Mouse (Mus musculus): ENCODE results near the gene Ddost.

Gene Ddost

DNA sequence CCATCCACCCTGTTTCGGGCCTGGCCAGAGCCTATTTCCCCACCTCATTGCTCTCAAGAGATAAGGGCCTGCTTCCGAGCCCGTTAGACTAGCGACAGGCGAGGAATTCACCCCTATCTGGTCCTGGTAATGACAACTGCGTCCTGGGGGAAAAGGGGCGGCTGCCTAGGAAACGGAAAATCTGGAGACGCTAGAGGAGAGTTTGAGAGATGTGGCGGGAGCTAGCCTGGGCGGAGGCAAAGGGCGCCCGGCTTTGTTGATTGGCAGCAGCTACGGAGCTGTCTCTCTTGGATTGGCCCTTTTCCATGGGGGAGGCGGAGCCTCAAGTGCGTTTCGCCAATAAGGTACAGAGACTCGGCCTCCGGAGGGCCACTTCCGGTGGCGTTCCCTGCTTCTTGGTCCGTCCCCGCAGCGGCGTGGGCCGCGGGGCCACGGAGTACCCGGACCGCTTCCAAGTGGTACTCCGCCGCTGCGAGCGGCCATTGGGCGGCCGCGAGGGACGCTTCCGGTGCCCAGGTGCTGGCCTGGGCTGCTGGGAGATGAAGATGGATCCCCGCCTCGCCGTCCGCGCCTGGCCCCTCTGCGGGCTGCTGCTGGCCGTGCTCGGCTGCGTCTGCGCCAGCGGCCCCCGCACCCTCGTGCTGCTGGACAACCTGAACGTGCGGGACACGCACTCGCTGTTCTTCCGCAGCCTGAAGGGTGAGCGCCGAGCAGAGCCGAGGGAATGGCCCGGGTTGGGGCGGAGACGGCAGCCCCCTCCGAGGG lies at the start of gene Ddost:
TSS of gene Ddost (plus strand) at position 391 of the 765 bp plus-strand sequence.
- peak; percentile 99 for DNase-seq (ENCODE audit: low spot score)

DNA sequence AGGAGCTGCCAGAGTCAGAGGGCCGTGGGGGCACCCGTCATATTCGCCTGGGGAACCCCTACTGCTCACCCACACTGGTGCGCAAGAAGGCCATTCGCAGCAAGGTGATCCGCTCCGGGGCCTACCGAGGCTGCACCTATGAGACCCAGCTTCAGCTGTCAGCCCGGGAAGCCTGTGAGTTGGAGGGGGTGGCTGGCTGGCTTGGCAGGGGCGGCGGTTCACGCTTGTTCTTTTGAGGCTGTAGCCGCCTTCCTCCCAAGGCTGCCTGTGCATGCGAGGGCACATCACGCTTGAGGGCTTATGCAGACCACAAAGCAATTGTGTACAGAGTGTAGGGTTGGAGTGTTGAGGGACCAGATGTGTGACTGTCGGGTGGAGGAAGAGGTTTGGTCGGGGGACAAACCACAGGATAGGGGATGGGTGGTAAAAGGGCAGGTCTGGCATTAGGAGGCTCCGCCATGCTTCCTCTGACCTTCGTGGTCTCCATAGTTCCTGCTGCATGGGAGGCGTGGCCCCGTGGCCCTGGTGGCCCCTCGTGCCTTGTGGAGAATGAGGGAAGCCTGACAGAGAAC lies 47.3 kb upstream of the Ddost start:
- no peak for DNase-seq (ENCODE audit: low spot score)

DNA sequence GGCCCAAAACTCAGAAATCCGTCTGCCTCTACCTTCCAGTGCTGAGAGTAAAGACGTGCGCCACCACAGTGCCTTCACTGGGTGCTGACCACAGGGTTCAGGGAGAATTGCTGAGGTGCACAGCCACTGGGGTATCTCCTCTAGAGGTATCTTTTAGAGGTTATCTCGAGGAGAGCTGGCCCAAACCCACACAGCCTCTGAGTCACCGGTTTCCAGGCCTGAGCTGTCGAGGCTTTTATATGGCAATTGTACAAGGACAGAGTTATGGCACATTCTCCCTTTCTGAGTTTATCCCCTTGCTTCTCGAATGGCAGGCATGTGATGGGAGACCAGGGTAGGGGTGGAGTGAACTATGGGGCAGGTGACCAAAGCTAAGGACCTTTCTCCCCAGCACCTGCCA lies 45.9 kb upstream of the Ddost start:
- DNase-seq (ENCODE audit: low spot score) = no peak

DNA sequence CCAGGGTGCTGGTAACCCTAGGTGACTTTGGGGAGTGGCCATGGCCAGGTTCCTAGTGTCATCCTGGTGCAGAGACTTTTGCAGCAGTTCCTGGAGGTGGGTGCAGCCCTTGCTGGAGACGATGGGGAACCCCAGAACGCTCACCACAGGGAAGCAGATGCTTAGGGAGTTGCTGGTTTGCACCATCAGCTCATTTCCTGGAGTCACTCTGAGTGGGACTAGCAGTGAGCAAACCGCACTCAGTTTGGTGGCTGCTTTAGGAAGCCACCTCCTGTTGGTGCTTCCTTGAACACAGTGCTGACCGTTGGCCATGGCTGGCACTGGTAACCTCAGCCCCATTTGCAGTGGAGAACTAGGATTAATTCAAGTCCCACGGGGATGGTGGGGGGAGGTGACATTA lies 45.0 kb upstream of the Ddost start:
- no peak for DNase-seq (ENCODE audit: low spot score)

DNA sequence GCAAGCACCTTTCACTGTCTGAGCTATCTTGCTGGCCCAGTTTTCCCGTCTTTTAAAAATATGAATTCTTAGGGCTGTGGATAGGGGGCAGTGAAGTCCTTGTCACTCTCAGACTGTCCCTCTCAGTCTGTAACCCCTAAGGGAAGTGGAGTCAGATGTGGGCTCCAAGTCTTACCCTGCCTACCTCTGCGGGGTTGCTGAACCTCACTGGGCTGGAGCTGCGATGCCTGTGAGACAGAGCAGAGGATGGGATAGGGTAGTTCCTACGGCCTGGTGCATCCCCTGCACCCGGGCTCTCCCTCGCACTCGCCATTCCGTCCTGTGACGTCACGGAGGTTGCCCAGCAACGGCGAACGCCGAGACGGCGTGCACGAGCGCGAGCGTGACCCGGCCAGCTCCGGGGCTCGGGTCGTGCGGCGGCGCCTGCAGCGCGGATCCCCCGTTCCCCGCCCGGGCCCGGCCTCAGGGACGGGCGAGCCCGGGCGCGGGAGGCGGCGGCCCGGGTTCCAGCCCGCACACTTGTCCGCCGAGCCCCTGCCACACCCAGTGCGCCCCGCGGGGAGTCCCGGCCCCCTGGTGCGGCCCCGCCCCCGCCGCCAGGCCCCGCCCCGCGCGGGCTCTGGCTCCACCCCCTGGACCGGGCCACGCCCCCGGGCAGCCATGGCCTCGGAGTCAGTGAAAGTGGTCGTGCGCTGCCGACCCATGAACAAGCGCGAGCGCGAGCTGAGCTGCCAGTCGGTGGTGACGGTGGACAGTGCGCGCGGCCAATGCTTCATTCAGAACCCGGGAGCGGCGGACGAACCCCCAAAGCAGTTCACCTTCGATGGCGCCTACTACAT lies 42.5 kb upstream of the Ddost start:
- DNase-seq (ENCODE audit: low spot score) = peak; percentile 27

DNA sequence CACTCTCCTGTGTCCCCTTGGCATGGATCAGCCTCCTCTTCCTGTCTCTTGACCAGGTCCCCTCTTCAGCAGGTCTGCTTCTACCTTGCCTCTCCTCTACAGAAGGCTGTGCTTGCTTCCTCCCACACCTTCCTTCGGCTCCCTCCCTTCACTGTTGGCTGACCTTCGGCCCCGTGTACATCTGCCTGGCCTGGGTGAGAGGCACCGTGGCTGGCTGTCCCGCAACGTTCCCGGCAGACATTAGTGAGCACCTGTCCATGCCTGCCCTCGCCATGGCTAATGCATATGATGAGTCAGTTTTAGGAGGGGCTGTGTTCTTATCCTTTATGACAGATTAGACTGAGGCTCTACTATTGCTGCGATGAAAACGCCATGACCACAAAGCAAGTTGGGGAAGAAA lies 36.7 kb upstream of the Ddost start:
- no peak for DNase-seq (ENCODE audit: low spot score)

DNA sequence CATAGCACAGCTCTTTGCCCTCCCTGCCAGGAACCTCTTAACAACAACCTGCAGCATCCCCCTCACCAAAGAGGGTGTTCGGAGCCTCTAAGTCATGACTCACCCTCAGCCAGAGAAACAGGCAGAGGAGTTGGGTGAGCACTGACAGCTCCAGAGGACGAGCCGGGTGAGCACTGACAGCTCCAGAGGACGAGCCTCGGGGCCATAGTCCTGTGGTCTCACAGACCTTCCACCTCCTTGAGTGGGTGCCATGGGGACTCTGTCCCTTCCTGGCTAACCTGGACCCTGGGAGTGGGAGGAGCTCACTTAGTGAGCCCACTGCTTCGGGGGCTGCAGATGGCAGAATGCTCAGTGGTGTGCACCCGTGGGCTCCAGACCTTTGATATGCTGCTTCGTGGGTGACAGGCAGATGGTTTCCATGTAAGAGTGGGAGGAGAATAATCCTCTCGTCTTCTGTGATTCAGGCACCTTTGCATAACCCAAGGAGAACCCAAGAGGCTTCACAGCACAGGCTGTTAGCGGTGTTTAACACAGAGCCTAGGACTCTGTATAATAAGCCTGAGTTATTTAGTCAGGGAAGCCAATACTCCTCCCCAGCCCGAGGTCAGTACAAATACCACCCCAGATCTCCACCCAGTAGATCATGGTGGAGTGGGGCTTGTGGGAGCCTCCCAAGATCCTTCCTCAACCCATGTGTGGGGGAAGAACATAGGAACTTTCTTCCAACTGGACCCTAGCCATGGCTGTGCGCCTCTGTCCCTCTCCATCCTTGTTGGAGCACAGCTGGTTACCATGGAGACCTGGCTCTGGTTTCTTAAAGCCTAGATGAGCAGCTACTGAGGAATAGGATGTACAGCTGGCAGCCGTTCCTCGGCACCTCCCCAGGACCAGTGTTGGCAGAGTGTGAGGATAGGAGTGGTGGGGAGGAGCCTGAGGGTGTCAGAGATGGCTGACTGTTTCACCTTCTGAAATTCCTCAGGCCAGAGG lies 32.2 kb upstream of the Ddost start:
- peak; percentile 17 for DNase-seq (ENCODE audit: low spot score)

DNA sequence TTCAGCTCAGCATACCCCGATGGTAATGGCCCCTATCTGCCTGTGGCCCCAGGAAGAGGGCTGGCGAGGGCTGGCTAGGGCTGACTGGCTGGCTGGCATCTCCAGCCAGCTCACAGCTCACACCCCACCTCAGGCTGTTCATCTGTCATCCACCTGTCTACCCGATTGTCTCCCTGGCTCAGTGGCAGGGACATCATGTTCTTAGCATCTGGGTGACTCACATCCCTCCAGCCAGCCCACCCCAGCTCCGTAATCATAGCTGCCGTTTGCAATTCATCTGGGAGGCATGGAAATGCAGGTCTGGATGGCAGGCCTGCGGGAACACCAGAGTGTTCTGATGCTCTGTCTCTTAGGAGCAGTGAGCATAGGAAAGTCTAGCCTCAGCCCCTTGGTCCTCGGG lies 26.2 kb upstream of the Ddost start:
- DNase-seq (ENCODE audit: low spot score) = no peak

DNA sequence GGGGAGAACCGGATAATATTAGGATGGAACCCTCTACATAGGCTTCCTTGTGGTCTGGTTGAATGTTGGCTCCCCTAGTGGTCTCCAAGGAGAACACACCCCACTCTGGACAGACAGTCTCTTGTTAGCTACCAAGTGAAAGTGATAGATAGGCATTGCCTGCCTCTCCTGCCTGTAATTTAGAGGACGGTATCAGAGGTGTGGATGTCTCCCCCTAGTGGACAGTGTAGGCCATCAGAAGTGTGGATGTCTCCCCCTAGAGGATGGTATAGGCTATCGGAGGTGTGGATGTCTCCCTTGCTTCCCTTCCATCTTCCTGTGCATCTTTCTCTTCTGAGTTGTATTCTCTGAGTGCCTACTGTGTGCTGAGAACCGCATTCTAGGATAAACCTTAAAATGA lies 21.7 kb upstream of the Ddost start:
- DNase-seq (ENCODE audit: low spot score) = peak; percentile 77

DNA sequence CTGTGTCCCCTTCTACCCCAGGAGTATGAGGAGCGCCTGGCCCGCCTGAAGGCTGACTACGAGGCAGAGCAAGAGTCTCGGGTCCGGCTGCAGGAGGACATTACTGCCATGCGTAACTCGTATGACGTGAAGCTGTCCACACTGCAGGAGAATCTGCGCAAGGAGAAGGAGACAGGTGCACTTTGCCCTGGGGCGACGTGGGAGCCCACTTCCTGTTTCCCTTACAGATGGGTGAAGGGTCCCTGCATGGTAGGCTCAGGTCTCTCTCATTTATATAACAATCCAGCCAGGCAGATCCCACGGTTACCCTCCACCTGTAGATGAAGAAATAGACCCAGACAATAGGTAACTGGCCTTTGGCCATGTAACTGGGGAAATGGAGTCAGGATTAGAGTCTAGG lies 18.1 kb upstream of the Ddost start:
- no peak for DNase-seq (ENCODE audit: low spot score)

DNA sequence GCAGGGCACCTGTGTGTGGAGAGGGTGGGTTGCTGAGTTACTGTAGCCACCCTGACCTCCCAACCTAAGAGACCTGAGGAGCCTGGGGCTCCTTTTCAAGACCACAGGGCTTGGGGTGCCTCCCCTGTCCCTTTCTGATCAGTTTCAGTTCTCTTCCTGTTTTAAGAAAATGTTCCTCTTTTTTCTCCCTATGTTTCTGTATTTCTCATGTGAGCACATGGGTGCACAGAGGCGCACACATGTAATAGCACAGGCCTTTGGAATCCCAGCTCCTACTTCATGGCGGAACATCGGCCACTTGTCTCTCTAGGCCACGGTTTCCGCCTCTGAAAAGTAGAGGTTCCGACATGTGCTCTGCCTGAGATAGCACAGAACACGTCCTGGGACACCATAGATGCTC lies 15.8 kb upstream of the Ddost start:
- no peak for DNase-seq (ENCODE audit: low spot score)

DNA sequence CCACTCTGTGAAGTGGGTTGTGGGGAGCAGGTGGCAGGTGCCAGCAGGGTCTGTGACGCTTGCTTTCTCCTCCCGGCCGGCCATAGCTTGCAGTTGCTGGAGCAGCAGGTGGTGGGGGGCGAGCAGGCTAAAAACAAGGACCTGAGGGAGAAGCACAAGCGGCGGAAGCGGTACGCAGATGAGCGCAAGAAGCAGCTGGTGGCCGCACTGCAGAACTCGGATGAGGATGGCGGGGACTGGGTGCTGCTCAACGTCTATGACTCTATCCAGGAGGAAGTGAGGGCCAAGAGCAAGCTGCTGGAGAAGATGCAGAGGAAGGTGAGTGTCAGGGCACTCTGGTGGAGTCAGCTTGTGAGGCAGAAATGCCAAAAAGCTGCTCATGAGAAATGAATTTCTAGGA lies 12.5 kb upstream of the Ddost start:
- DNase-seq (ENCODE audit: low spot score) = no peak

DNA sequence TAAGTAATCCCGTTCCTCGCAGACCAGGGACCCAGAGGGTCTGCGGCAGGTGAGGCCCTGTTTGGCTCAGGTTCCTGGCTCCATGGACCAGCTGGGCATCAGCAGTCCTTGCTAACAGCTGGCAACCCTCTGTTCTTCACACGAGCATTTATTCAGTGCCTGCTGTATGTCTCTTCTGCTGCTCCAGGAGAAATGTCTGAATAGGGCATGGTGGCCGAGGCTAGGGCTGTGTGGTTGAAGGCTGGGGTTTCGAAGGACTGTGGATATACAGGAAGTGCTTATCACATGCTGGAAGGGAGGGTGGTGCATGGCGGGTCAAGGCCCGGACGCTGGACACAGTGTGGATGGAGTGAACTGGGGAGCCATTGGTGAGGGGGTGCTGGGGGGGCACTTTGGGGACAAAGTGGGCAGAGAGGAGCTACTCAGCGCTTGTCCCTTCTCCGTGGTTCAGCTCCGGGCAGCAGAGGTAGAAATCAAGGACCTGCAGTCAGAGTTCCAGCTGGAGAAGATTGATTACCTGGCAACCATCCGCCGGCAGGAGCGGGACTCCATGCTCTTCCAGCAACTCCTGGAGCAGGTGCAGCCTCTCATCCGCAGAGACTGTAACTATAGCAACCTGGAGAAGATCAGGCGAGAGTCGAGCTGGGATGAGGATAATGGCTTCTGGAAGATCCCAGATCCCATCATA lies 11.1 kb upstream of the Ddost start:
- DNase-seq (ENCODE audit: low spot score) = no peak

DNA sequence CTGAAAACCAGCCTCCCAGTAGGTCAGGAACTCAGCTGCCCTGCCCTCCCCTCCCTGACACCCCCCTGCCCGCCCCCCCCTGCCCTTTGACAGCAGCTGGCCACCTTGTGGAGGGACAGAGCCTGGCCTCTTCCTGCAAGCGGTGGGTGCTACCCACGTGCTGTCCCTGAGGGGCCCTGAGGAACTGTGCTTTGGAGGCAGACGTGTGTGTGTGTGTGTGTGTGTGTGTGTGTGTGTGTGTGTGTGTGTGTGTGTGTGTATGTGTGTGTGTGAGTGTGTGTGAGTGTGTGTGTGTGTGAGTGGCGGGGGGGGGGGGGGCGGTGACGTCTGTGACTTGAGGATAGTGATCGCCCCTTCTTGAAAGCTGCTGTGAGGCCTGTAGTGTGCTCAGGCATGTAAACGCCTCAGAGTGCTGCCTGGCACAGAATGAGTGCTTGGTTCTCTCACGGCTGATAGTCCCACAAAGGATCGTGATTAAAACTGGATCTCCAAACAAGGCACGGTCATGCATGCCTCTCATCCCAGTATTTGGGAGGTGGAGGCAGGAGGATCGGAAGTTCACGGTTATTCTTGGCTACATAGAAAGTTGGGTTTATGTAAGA lies 10.5 kb upstream of the Ddost start:
- no peak for DNase-seq (ENCODE audit: low spot score)

DNA sequence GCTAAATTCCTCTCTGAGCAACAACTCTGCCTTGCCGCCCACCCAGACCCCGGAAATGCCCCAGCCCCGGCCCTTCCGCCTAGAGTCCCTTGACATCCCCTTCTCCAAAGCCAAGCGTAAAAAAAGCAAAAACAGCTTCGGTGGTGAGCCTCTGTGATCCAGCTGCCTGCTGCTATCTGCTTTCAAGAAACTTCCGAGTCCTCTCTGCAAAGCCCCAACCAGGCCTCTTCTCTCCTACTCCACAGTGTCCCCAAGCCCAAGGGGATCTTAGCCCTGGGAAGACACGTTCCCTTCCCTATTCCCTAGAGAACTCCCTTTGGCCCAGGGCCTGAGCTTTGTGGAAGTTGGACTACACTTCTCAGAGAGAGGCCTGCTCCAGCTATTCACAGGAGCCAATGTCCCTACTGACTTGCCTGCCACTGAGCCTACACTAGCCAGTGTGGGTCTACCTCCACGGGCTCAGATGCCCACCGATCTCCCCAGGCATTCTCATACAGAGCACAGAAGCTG lies 3.2 kb upstream of the Ddost start:
- DNase-seq (ENCODE audit: low spot score) = peak; percentile 43

DNA sequence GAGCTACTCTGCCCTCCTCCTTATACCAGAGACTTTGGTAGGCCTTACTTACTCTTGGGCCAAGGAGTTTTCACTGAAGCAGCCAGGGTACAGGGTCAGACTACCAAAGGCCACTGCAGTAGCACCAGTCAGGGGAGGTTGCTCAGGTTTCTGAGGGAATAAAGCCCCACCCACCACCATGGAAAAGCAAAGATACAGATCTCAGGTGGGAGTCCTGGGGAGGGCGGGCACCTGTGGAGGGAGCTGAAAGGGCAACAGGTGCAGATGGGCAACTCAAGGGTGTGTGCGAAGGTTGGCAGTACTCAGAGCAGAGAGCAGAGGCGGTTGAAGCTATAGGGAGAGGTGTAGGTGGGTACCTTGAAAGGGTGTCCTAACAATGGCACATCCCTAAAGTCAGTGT lies 1.5 kb upstream of the Ddost start:
- DNase-seq (ENCODE audit: low spot score) = no peak

DNA sequence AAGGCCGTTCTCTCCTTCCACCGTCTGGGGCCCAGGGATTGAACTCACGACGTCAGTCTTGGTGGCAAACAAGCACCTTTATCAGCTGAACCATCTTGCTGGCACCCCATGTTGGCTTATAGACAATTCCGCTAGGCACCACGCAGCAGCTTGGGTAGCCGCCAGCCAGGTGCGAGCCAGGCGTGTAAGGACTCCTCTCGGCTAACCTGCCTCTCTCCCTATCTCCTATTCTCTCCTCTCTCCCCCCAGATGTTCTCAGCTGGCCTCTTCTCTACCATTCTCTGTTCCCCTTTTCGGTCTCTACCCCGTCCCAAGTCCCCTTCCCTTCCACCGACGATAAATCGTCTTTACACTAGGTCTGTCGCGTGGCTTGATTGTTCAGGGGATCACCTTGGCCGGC lies 788 bp upstream of the Ddost start:
- no peak for DNase-seq (ENCODE audit: low spot score)

DNA sequence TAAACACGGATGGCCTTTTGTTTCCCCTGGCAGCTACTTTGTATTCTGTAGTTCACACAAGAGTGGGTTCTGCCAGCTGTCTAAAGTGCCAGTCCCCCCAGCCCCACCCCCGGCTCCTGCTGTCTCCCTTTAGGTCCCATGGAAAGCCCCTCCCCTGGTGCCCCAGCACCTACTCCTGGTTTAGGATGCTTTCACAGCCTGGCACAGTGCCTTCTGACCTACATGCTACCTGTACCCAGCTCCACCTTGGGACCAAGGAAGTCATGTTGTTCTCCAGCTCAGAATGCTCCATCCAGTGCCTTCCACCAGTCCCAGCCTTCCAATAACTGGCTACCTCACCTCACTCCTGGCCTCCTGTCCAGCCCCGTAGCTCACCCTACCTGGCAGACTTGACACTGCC lies 2.5 kb downstream of the Ddost start:
- no peak for DNase-seq (ENCODE audit: low spot score)

DNA sequence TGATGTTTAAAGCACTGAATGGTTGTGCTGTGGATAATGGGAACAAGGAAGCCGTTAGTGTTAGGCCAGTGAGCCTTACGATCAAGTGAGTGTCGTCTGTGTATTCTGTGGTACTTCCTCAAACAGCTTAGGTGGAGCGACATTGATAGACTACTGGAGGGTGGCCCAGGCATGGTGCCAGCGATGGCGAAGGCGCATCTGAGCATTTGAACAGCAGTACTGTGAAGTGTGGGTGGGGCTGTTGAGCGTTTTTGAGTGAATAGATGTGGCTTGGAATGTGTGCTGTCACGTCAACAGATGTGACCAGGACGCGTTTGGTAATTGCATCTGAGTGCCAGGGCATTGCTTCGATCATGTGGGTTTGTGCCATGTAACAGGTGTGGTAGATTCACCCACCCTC lies 3.2 kb downstream of the Ddost start:
- no peak for DNase-seq (ENCODE audit: low spot score)

DNA sequence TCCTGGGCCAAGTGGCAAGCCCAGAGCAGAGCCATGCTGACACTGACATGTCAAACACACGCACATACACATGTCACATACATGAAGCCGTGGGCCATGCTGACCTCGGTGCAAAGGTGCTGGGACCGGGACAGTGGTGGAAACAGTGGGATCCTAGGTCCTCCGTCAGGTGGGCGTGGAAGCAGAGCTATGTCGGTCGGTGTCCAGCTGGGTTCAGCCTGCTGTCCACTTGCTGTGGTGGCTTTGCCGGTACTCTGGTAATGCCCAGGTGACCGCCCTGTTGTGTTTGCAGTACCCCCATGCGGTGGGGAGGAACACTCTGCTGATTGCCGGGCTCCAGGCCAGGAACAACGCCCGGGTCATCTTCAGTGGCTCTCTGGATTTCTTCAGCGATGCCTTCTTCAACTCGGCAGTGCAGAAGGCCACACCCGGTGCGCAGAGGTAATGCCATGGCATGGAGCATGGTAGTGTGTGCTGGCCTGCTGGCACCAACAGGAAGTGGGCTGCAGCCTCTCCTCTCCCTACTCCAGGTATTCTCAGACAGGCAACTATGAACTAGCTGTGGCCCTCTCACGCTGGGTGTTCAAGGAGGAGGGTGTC lies 5.9 kb downstream of the Ddost start:
- no peak for DNase-seq (ENCODE audit: low spot score)

Measured in adipocyte (in vitro differentiated cells).